Mouse (Mus musculus): ENCODE data around the gene Amn.

GRCm38 (mm10) chr12:111321832-111322231, 50.9 kb downstream of the Amn start:
- TF ChIP-seq CTCF (IDR thresholded peaks at IDR 0.05; ENCODE audit: low read depth, low read length), result no peak
- TF ChIP-seq POLR2A (IDR thresholded peaks at IDR 0.05; ENCODE audit: extremely low read depth, insufficient read depth, low read length), result no peak
